Mouse (Mus musculus): ENCODE data around the gene Gm3248. TPM values are rescaled to one million over a fixed set of nuclear protein-coding genes. Genes with fewer than 3 reads are reported as not detected.
"Not testable (repeated sequence)": the region's sequence is repeated elsewhere in the genome, so short reads cannot be mapped to it uniquely, and the experiment has no call there.

Gene Gm3248
- 0.04 TPM in 1 of 2 replicates, not detected in the other for polyA plus RNA-seq (2012; rRNA removed)

DNA sequence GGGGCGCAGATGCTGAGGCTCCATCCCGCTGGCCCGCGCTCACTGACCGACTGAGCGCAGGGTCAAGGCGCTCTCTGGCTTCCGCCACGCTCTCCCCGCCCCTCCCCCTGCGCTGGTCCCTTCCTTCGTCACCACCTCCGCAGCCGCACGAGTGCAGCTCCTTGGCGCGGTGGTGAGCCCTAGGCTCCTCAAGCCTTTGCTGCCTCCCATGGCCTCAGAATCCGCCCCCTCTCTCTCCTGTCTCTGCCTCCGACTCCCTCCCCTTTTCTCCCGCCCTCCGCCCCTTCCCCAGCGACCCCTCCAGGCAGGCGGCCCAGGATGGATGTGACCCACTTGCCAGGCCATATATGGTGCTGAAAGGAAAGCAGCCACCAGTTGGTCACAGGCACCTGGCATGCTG lies at the start of gene Gm3248:
Gene Gm3248 (minus strand): TSS at position 111 of the 400 bp plus-strand sequence.
- 5% methylated on average over 15 of the region's 23 CpGs for WGBS
- not testable (repeated sequence) for H3K36me3 ChIP-seq (ENCODE audit: control insufficient read depth, insufficient read depth, low read length); H3K27me3 ChIP-seq (replicated peaks; ENCODE audit: control insufficient read depth, insufficient read depth, low read length); H3K27ac ChIP-seq (ENCODE audit: insufficient read depth, low read depth, low read length); H3K4me1 ChIP-seq (ENCODE audit: control insufficient read depth, insufficient read depth, low read length)
- H3K4me3 ChIP-seq (ENCODE audit: insufficient read depth, low read depth, low read length), result peak within 1 kb of the TSS; percentile 54
- peak; percentile 15 for DNase-seq

DNA sequence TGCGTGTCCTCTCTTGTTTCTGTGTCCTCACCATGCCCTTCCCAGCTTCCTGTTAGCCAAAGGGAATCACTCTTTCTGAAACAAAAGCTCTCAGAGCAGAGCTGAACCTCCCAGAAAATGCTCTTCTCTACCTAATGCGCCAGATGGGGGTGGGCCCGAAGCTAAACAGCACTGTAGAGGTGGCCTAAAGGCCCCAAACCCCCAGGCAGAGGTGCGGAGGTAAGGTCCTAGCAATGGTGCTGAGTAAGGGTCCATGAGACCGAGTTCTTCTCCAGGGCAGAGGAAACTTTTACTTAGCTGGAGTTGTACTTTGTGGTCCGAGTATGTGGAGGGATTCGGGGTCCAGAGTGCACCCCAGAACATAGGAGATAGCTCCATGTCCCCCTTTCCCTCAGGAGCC lies 25.6 kb upstream of the Gm3248 start:
- H3K27ac ChIP-seq (ENCODE audit: insufficient read depth, low read depth, low read length); DNase-seq; H3K4me3 ChIP-seq (ENCODE audit: insufficient read depth, low read depth, low read length); H3K36me3 ChIP-seq (ENCODE audit: control insufficient read depth, insufficient read depth, low read length); H3K27me3 ChIP-seq (replicated peaks; ENCODE audit: control insufficient read depth, insufficient read depth, low read length); H3K4me1 ChIP-seq (ENCODE audit: control insufficient read depth, insufficient read depth, low read length): not testable (repeated sequence)
- WGBS, result 79% methylated on average over 7 of the region's 7 CpGs

GRCm38 (mm10) chr14:5979037-5979436 lies 17.5 kb upstream of the Gm3248 start, which contains the start of gene Gm3453:
Gm3453 (minus strand) TSS chr14:5979137.
- H3K27ac ChIP-seq (ENCODE audit: insufficient read depth, low read depth, low read length); DNase-seq; H3K36me3 ChIP-seq (ENCODE audit: control insufficient read depth, insufficient read depth, low read length); H3K4me3 ChIP-seq (ENCODE audit: insufficient read depth, low read depth, low read length); H3K4me1 ChIP-seq (ENCODE audit: control insufficient read depth, insufficient read depth, low read length); H3K27me3 ChIP-seq (replicated peaks; ENCODE audit: control insufficient read depth, insufficient read depth, low read length): not testable (repeated sequence)
- 55% methylated on average over 2 of the region's 2 CpGs for WGBS

GRCm38 (mm10) chr14:5962441-5962840 lies 896 bp upstream of the Gm3248 start:
- not testable (repeated sequence) for H3K36me3 ChIP-seq (ENCODE audit: control insufficient read depth, insufficient read depth, low read length); H3K27me3 ChIP-seq (replicated peaks; ENCODE audit: control insufficient read depth, insufficient read depth, low read length); H3K4me1 ChIP-seq (ENCODE audit: control insufficient read depth, insufficient read depth, low read length); H3K4me3 ChIP-seq (ENCODE audit: insufficient read depth, low read depth, low read length); H3K27ac ChIP-seq (ENCODE audit: insufficient read depth, low read depth, low read length)
- 25% methylated on average over 4 of the region's 4 CpGs for WGBS
- peak; percentile 53 for DNase-seq

GRCm38 (mm10) chr14:5961102-5961501 lies 443 bp downstream of the Gm3248 start:
- H3K4me1 ChIP-seq (ENCODE audit: control insufficient read depth, insufficient read depth, low read length); H3K36me3 ChIP-seq (ENCODE audit: control insufficient read depth, insufficient read depth, low read length); H3K27ac ChIP-seq (ENCODE audit: insufficient read depth, low read depth, low read length); H3K27me3 ChIP-seq (replicated peaks; ENCODE audit: control insufficient read depth, insufficient read depth, low read length): not testable (repeated sequence)
- peak overlapping the region; percentile 54 for H3K4me3 ChIP-seq (ENCODE audit: insufficient read depth, low read depth, low read length)
- WGBS, result 1% methylated on average over 23 of the region's 24 CpGs
- DNase-seq, result peak; percentile 48

- H3K36me3 ChIP-seq (ENCODE audit: control insufficient read depth, insufficient read depth, low read length); H3K27ac ChIP-seq (ENCODE audit: insufficient read depth, low read depth, low read length); H3K4me1 ChIP-seq (ENCODE audit: control insufficient read depth, insufficient read depth, low read length); H3K4me3 ChIP-seq (ENCODE audit: insufficient read depth, low read depth, low read length); H3K27me3 ChIP-seq (replicated peaks; ENCODE audit: control insufficient read depth, insufficient read depth, low read length): not testable (repeated sequence)
- WGBS, result 17% methylated on average over 7 of the region's 10 CpGs
- peak; percentile 5 for DNase-seq
These were observed 1.1 kb downstream of the Gm3248 start for GRCm38 (mm10) chr14:5960479-5960878.

DNA sequence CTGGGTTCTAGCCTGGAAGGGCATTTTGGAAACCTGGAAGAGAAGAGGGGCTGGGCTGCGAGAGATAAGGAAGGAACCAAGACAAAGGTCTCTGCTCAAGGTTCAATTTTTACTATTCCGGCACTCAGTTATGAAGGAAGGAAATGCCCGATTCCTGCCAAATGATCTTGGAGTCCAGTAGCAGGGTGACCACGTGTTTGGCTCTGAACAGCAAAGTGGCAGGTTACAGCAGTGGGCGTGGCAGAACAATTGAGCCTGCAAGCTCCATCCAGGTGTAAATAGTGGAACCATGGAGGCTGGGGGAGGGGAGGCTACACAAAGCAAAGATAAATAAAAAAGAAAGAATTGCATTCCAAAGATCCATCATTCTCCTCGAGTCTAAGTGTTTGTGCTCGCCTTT lies 38.3 kb downstream of the Gm3248 start:
- DNase-seq, result peak; percentile 62
- H3K4me1 ChIP-seq (ENCODE audit: control insufficient read depth, insufficient read depth, low read length); H3K27me3 ChIP-seq (replicated peaks; ENCODE audit: control insufficient read depth, insufficient read depth, low read length); H3K27ac ChIP-seq (ENCODE audit: insufficient read depth, low read depth, low read length); H3K36me3 ChIP-seq (ENCODE audit: control insufficient read depth, insufficient read depth, low read length); H3K4me3 ChIP-seq (ENCODE audit: insufficient read depth, low read depth, low read length): not testable (repeated sequence)
- WGBS, result 54% methylated on average over 7 of the region's 7 CpGs

DNA sequence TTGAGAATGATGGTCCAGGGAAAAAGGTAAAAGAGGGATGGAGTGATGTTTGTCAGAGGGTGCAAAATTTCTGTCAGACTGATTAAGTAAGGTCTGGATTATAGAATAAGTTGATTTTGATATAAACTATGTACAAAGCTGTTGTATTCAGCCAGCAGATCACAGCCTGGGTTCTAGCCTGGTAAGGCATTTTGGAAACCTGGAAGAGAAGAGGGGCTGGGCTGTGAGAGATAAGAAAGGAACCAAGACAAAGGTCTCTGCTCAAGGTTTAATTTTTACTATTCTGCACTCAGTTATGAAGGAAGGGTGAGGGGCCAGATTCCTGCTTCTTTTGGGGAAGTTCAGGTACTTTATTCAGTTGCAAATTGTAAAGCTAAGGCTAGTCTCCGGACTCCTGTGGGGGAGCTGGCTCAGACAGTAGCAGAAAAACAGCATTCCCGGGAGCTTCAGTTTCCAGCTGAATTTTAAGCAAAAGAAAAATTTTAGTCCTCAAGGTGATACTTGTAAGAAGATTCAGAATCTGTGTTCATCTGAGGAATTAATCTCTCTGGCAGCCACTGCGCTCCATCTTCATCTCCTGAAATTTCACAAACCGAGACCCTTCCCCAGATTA lies 43.1 kb downstream of the Gm3248 start:
- WGBS, result 66% methylated on average over 4 of the region's 4 CpGs
- H3K27me3 ChIP-seq (replicated peaks; ENCODE audit: control insufficient read depth, insufficient read depth, low read length); H3K36me3 ChIP-seq (ENCODE audit: control insufficient read depth, insufficient read depth, low read length); H3K27ac ChIP-seq (ENCODE audit: insufficient read depth, low read depth, low read length); DNase-seq; H3K4me3 ChIP-seq (ENCODE audit: insufficient read depth, low read depth, low read length); H3K4me1 ChIP-seq (ENCODE audit: control insufficient read depth, insufficient read depth, low read length): not testable (repeated sequence)

- WGBS, result 70% methylated on average over 2 of the region's 2 CpGs
- H3K36me3 ChIP-seq (ENCODE audit: control insufficient read depth, insufficient read depth, low read length); H3K27me3 ChIP-seq (replicated peaks; ENCODE audit: control insufficient read depth, insufficient read depth, low read length); H3K4me1 ChIP-seq (ENCODE audit: control insufficient read depth, insufficient read depth, low read length); DNase-seq; H3K4me3 ChIP-seq (ENCODE audit: insufficient read depth, low read depth, low read length); H3K27ac ChIP-seq (ENCODE audit: insufficient read depth, low read depth, low read length): not testable (repeated sequence)
These were observed 47.8 kb downstream of the Gm3248 start for GRCm38 (mm10) chr14:5913701-5914100.

Other genes with a start within 250 kb of the Gm3248 start
- gene Gm3373, start 220.2 kb downstream of the Gm3248 start, polyA plus RNA-seq (2012; rRNA removed), result 0.04 and 0.11 TPM in 2 replicates
- not detected in 2 replicates for gene Gm3383, start 153.8 kb downstream of the Gm3248 start, polyA plus RNA-seq (2012; rRNA removed)
- not detected in 2 replicates for gene Gm3424, start 131.4 kb downstream of the Gm3248 start, polyA plus RNA-seq (2012; rRNA removed)
- not detected in 2 replicates for gene Gm8237, start 81.4 kb downstream of the Gm3248 start, polyA plus RNA-seq (2012; rRNA removed)
- not detected in 2 replicates for gene Gm3453, start 17.4 kb upstream of the Gm3248 start, polyA plus RNA-seq (2012; rRNA removed)
- not detected in 2 replicates for gene Gm6337, start 96.5 kb upstream of the Gm3248 start, polyA plus RNA-seq (2012; rRNA removed)
- gene Gm8206, start 132.2 kb upstream of the Gm3248 start, polyA plus RNA-seq (2012; rRNA removed), result not detected in 2 replicates
- 0.05 TPM in 2 replicates for gene Gm3468, start 146.9 kb upstream of the Gm3248 start, polyA plus RNA-seq (2012; rRNA removed)
- not detected in 2 replicates for gene Gm3476, start 164.1 kb upstream of the Gm3248 start, polyA plus RNA-seq (2012; rRNA removed)